In genomic region chr15:101052560-101053501, GRCm38 (mm10) we compare ENCODE assay signal across 9 mouse cellular contexts. TPM values are rescaled to one million over a fixed set of nuclear protein-coding genes. Genes with fewer than 3 reads are reported as not detected.
DNase-seq lines count a peak whose midpoint lies in the region; ATAC-seq lines count a peak whose summit lies in the region.
"Had no signal": no experiment of that assay in that cellular context is flagged by ENCODE, and none has a peak within 500 bp of the region (broad histone marks: within the 10 kb centered on the region; RNA-seq: fewer than 3 reads in every experiment).

No protein-coding gene starts in this region.

- peak overlapping the region; percentile 70; the same call in 1 of the 2 replicates for H3K9ac ChIP-seq in heart, embryonic 13.5 days
- no peak overlapping the region for H3K9ac ChIP-seq in midbrain, embryonic 15.5 days

- intact Hi-C loops in gastrocnemius, postnatal 14 days (cut with DNase I; ENCODE audit: low total_unique reads): no loop called here

- peaks cover 11% of the 10 kb centered on the region; the same call in 1 of the 2 replicates for H3K36me3 ChIP-seq in heart, embryonic 13.5 days
- H3K36me3 ChIP-seq in midbrain, embryonic 15.5 days (replicated peaks): no peaks in the 10 kb centered on the region

- 16% methylated on average over 115 of the region's 120 CpGs for WGBS in heart, embryonic 13.5 days
- 16% methylated on average over 120 of the region's 120 CpGs for WGBS in midbrain, embryonic 15.5 days

- H3K27ac ChIP-seq in heart, embryonic 13.5 days (replicated peaks): no peak overlapping the region
- H3K27ac ChIP-seq in midbrain, embryonic 15.5 days: no peak overlapping the region

- peak overlapping the region; percentile 76 for H3K4me2 ChIP-seq in heart, embryonic 13.5 days
- H3K4me2 ChIP-seq in midbrain, embryonic 15.5 days: peak overlapping the region; percentile 57

- DNase-seq in heart, adult 8-10 months (ENCODE audit: low spot score): no peak
- DNase-seq in embryo, embryonic 9.5 days (ENCODE audit: extremely low spot score): peak; percentile 66
- DNase-seq in induced T-regulatory cell, adult 2 months (ENCODE audit: low read depth): peak; percentile 49
- no peak for DNase-seq in c-Kit-positive CD71-positive TER-119-positive erythroid progenitor cells, embryonic 14.5 days (ENCODE audit: low spot score)
- no peak for DNase-seq in urinary bladder, postnatal 36 days (ENCODE audit: low spot score in 2 of 2)
- no peak for DNase-seq in gastrocnemius, postnatal 14 days

- H3K4me3 ChIP-seq in heart, embryonic 13.5 days: peak overlapping the region; percentile 53
- peak overlapping the region; percentile 34 for H3K4me3 ChIP-seq in midbrain, embryonic 15.5 days

- H3K27me3 ChIP-seq in heart, embryonic 13.5 days (replicated peaks): peaks cover 100% of the 10 kb centered on the region
- H3K27me3 ChIP-seq in midbrain, embryonic 15.5 days (replicated peaks): peaks cover 64% of the 10 kb centered on the region

- H3K9me3 ChIP-seq in heart, embryonic 13.5 days: no peaks in the 10 kb centered on the region
- no peaks in the 10 kb centered on the region for H3K9me3 ChIP-seq in midbrain, embryonic 15.5 days

- H3K4me1 ChIP-seq in heart, embryonic 13.5 days: peaks cover 14% of the 10 kb centered on the region
- H3K4me1 ChIP-seq in midbrain, embryonic 15.5 days: peaks cover 10% of the 10 kb centered on the region

- ATAC-seq in heart, embryonic 13.5 days (ENCODE audit: extremely low read depth, insufficient number of reproducible peaks, low FRiP score, low TSS enrichment): no peak
- ATAC-seq in midbrain, embryonic 15.5 days (replicated peaks): no peak

RNA-seq across cellular contexts. Expression of gene Gm47841, which starts 5.6 kb away (rescaled TPM):
- polyA plus RNA-seq in heart, embryonic 13.5 days (2015; fragmentation: Nextera tagmentation; extraction: Ambion mirVana): not detected in 2 replicates
- total RNA-seq in heart, adult 8-10 months (2022): under 1 TPM in 1 of 4 experiments, not detected in 3; 0.25 TPM
- polyA plus RNA-seq in midbrain, embryonic 15.5 days (2015; fragmentation: Nextera tagmentation; extraction: Ambion mirVana): not detected in 2 replicates
- not detected for total RNA-seq in gastrocnemius, postnatal 14 days (2021)
- polyA plus RNA-seq: gonadal fat pad, adult 2 months had no signal

RNA-seq across cellular contexts. Expression of gene Fignl2, which starts 25.5 kb away (rescaled TPM):
- 0.08 and 0.09 TPM in 2 replicates for polyA plus RNA-seq in heart, embryonic 13.5 days (2015; fragmentation: Nextera tagmentation; extraction: Ambion mirVana)
- 1 to 10 TPM in 3 of 4 experiments, under 1 TPM in 1; 0.84 to 1.5 (median 1.2) TPM for total RNA-seq in heart, adult 8-10 months (2022)
- 0.09 TPM in 1 of 2 replicates, not detected in the other for polyA plus RNA-seq in midbrain, embryonic 15.5 days (2015; fragmentation: Nextera tagmentation; extraction: Ambion mirVana)
- total RNA-seq in gastrocnemius, postnatal 14 days (2021): 1 to 10 TPM; 1.3 to 1.4 TPM

Comparison
In these comparisons a context has a peak if more than half of its experiments do, and no peak if none do; other contexts are left out.
1. DNase-seq: peak in embryo, embryonic 9.5 days (single experiment) and induced T-regulatory cell, adult 2 months (single experiment); none in heart, adult 8-10 months (single experiment), c-Kit-positive CD71-positive TER-119-positive erythroid progenitor cells, embryonic 14.5 days (single experiment), urinary bladder, postnatal 36 days (0 of 2) and gastrocnemius, postnatal 14 days (single experiment).